Mouse (Mus musculus) liver, adult 2 months (tissue): Measurements from ENCODE around the gene Ccdc114. TPM values are rescaled to one million over a fixed set of nuclear protein-coding genes. Genes with fewer than 3 reads are reported as not detected.
"Not testable (repeated sequence)": the region's sequence is repeated elsewhere in the genome, so short reads cannot be mapped to it uniquely, and the experiment has no call there.

Experiments
- DNase-seq: peaks from one replicate; pipeline ENCODE4 v3.0.0-alpha.2; 2011; ENCODE audit warnings: low read depth, low spot score; ENCODE audit errors: extremely low read depth
- H3K27ac ChIP-seq: fragments of 200-500 bp; replicated peaks from 2 replicates; pipeline ENCODE4 v1.5.1; 2012; ENCODE audit warnings: low read depth, mild to moderate bottlenecking, control low read depth, inconsistent platforms, low read length; ENCODE audit not compliant: insufficient read depth
- H3K27me3 ChIP-seq: fragments of 200-500 bp; 2 replicates; pipeline ENCODE4 v1.6.1; 2012; ENCODE audit warnings: mild to moderate bottlenecking, moderate library complexity, low read length, inconsistent platforms; ENCODE audit not compliant: control insufficient read depth, insufficient read depth
- H3K36me3 ChIP-seq: fragments of 200-500 bp; 2 replicates; pipeline ENCODE4 v1.6.1; 2012; ENCODE audit warnings: low read length, inconsistent platforms; ENCODE audit not compliant: control insufficient read depth, insufficient read depth
- H3K4me1 ChIP-seq: fragments of 200-500 bp; 2 replicates; pipeline ENCODE4 v1.6.1; 2011; ENCODE audit warnings: low read length; ENCODE audit not compliant: control insufficient read depth, insufficient read depth
- H3K4me3 ChIP-seq: fragments of 200-500 bp; 2 replicates; pipeline ENCODE4 v1.5.1; 2011; ENCODE audit warnings: low read depth, mild to moderate bottlenecking, control low read depth, low read length, moderate library complexity; ENCODE audit not compliant: insufficient read depth
- H3K79me2 ChIP-seq: fragments of 200-500 bp; 2 replicates; pipeline ENCODE4 v1.6.1; 2012; ENCODE audit warnings: inconsistent platforms, mild to moderate bottlenecking, low read length, moderate library complexity; ENCODE audit not compliant: control insufficient read depth, insufficient read depth
- H3K9ac ChIP-seq: fragments of 200-500 bp; 2 replicates; pipeline ENCODE4 v1.6.1; 2012; ENCODE audit warnings: low read depth, mild to moderate bottlenecking, control low read depth, inconsistent platforms, low read length
- CTCF ChIP-seq: fragments of 200-500 bp; IDR thresholded peaks from 2 replicates; pipeline ENCODE4 v1.5.1; 2011; ENCODE audit warnings: low read depth, low read length, control low read depth
- POLR2A ChIP-seq: fragments of 200-500 bp; IDR thresholded peaks from 2 replicates; pipeline ENCODE4 v1.6.1; 2011; ENCODE audit warnings: low read length, control low read depth; ENCODE audit not compliant: insufficient read depth; ENCODE audit errors: extremely low read depth
- WGBS: fragments of 180-500 bp; shearing (Covaris S2); methylation state at CpG from one replicate; pipeline ENCODE4 v1.1.7; 2018; 5-methylcytosine and 5-hydroxymethylcytosine counted together
- polyA plus RNA-seq: library from polyadenylated mRNA; depleted of rRNA; stranded (reverse); fragments of >200 nt; gene quantifications from 2 replicates; pipeline ENCODE4 v1.2.3, GENCODE M21; 2012; rRNA removed
- total RNA-seq: library from RNA; depleted of rRNA; stranded (reverse); fragments of >200 nt; gene quantifications from 2 replicates; pipeline ENCODE4 v1.2.3, GENCODE M21; 2014; rRNA removed

The Ccdc114 gene
- 0.18 TPM in 1 of 2 replicates, not detected in the other for total RNA-seq
- polyA plus RNA-seq, result 0.06 and 0.32 TPM in 2 replicates

- Histone ChIP-seq H3K9ac (peak within 1 kb of the TSS; percentile 56), H3K79me2 (no peaks in the 10 kb centered on the region), H3K4me1 (no peaks in the 10 kb centered on the region), H3K27me3 (no peaks in the 10 kb centered on the region), H3K4me3 (peak within 1 kb of the TSS; percentile 42), H3K36me3 (no peaks in the 10 kb centered on the region), H3K27ac (peak within 1 kb of the TSS; percentile 62)
- DNase-seq, result peak; percentile 22
- WGBS, result 6% methylated on average over 24 of the region's 24 CpGs
- no peak for TF ChIP-seq CTCF
- TF ChIP-seq POLR2A, result 0 out of 2 replicates have a peak, but pooled peaks have one; percentile 24
Observed at GRCm38 (mm10) chr7:45923762-45924428, at the start of gene Ccdc114. Gene Ccdc114 (plus strand): TSS chr7:45924072.

GRCm38 (mm10) chr7:45876895-45877294, 47.0 kb upstream of the Ccdc114 start:
- 98% methylated on average over 7 of the region's 7 CpGs for WGBS

GRCm38 (mm10) chr7:45878278-45878677, 45.6 kb upstream of the Ccdc114 start, which contains the start of gene Grin2d:
Gene Grin2d (minus strand): TSS chr7:45878378.
- H3K27me3 ChIP-seq, DNase-seq, H3K4me3 ChIP-seq, H3K9ac ChIP-seq, H3K4me1 ChIP-seq, H3K27ac ChIP-seq: not testable (repeated sequence)
- 87% methylated on average over 1 of the region's 1 CpGs for WGBS
- peaks cover 45% of the 10 kb centered on the region for H3K36me3 ChIP-seq
- peaks cover 20% of the 10 kb centered on the region; the same call in 1 of the 2 replicates for H3K79me2 ChIP-seq

More at GRCm38 (mm10) chr7:45876895-45877294, 47.0 kb upstream of the Ccdc114 start:
- Histone ChIP-seq H3K36me3 (peaks cover 34% of the 10 kb centered on the region), H3K9ac (no peak overlapping the region), H3K4me1 (peaks cover 7% of the 10 kb centered on the region), H3K79me2 (peaks cover 20% of the 10 kb centered on the region; the same call in 1 of the 2 replicates), H3K27me3 (no peaks in the 10 kb centered on the region), H3K4me3 (no peak overlapping the region), H3K27ac (no peak overlapping the region)
- no peak for DNase-seq
- TF ChIP-seq POLR2A (no peak), CTCF (no peak)

- WGBS, result 99% methylated on average over 4 of the region's 4 CpGs
- H3K4me3 ChIP-seq, result no peak overlapping the region
- TF ChIP-seq POLR2A, result no peak
- TF ChIP-seq CTCF, result no peak
- DNase-seq, result no peak
- H3K4me1 ChIP-seq, result no peaks in the 10 kb centered on the region
- H3K27me3 ChIP-seq, result no peaks in the 10 kb centered on the region
- no peak overlapping the region for H3K9ac ChIP-seq
- H3K79me2 ChIP-seq, result peaks cover 2% of the 10 kb centered on the region; the same call in 1 of the 2 replicates
- H3K27ac ChIP-seq, result no peak overlapping the region
- peaks cover 42% of the 10 kb centered on the region for H3K36me3 ChIP-seq
Observed at GRCm38 (mm10) chr7:45880531-45880930, 43.3 kb upstream of the Ccdc114 start.

DNA sequence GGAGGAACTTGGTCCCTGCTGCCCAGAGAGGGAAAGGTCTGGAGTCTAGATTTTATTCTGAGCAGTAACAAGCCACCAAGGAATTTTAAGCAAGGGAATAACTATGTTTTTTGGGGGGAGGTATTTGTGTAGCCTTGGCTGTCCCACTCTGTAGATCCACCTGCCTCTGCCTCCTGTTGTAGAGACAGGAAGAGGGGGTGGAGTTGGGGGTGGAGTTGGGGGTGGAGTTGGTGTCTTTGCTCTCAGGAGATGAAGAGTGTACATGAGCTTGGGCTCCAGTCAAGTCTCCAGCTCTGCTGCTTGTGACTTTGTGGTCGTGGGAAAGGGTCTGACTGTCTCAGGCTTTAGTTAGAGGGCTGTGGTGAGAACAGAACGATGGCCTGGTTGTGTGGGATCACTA, 42.9 kb upstream of the Ccdc114 start:
- Histone ChIP-seq H3K4me3 (no peak overlapping the region), H3K79me2 (no peaks in the 10 kb centered on the region), H3K4me1 (no peaks in the 10 kb centered on the region), H3K9ac (no peak overlapping the region), H3K36me3 (peaks cover 39% of the 10 kb centered on the region), H3K27ac (no peak overlapping the region), H3K27me3 (no peaks in the 10 kb centered on the region)
- 93% methylated on average over 2 of the region's 2 CpGs for WGBS
- TF ChIP-seq CTCF (no peak), POLR2A (no peak)
- DNase-seq, result peak; percentile 6

GRCm38 (mm10) chr7:45887246-45887645, 36.6 kb upstream of the Ccdc114 start:
- no peaks in the 10 kb centered on the region for H3K79me2 ChIP-seq
- no peak overlapping the region for H3K27ac ChIP-seq
- H3K9ac ChIP-seq, result no peak overlapping the region
- WGBS, result 56% methylated on average over 3 of the region's 3 CpGs
- TF ChIP-seq POLR2A, result no peak
- TF ChIP-seq CTCF, result no peak
- no peak overlapping the region for H3K4me3 ChIP-seq
- H3K27me3 ChIP-seq, result no peaks in the 10 kb centered on the region
- H3K36me3 ChIP-seq, result peaks cover 18% of the 10 kb centered on the region
- DNase-seq, result no peak
- no peaks in the 10 kb centered on the region for H3K4me1 ChIP-seq
